Mouse (Mus musculus): ENCODE data around the gene Trpc7.

GRCm38 (mm10) chr13:56894543-56894942 lies 1.2 kb downstream of the Trpc7 start:
- no peak for TF ChIP-seq POLR2A (IDR thresholded peaks at IDR 0.05; ENCODE audit: low read depth, low read length)
- no peak for TF ChIP-seq CTCF (IDR thresholded peaks at IDR 0.05; ENCODE audit: extremely low read depth, insufficient read length, insufficient replicate concordance, low read depth, low read length)
